Mouse (Mus musculus) E14TG2a.4 (cell line): Measurements from ENCODE around the gene Vim.

ENCODE experiments used
- CTCF ChIP-seq: conservative IDR thresholded peaks from 2 replicates; pipeline ENCODE4 v1.5.1; 2014; ENCODE audit warnings: low read length
- NANOG ChIP-seq: IDR thresholded peaks from 2 replicates; pipeline ENCODE4 v1.6.1; 2014; ENCODE audit warnings: borderline replicate concordance, low read length, mixed read lengths

DNA sequence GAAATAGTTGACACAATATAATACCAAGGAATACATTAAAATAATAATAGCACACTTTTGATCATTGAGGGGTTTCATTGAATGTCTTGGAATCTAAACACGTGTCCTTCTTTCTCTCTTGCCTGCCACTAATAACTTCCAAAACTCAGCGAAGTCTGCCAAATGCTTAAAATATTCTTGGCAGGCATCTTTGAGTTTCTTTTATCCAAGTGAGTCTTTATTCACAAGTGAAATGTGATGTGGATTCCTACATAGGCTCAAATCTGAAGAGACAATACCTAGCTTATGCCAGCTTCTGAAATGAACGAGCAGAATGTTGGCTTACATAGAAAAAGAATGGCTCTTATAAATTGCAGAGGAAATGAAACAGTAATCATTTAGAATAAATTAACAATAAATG is 25.0 kb upstream of the Vim start:
- no peak for TF ChIP-seq CTCF
- no peak for TF ChIP-seq NANOG
